Mouse (Mus musculus) neural tube, embryonic 13.5 days (tissue): Measurements from ENCODE around the gene Scrg1. TPM values are rescaled to one million over a fixed set of nuclear protein-coding genes. Genes with fewer than 3 reads are reported as not detected.
A peak's percentile ranks its signal among the peaks of the same experiment; 100 is the strongest.
"Not testable (repeated sequence)": the region's sequence is repeated elsewhere in the genome, so short reads cannot be mapped to it uniquely, and the experiment has no call there.

ENCODE experiments used
- ATAC-seq: fragments of 200-750 bp; cut with Nextera tagmentation; 2 replicates; pipeline ENCODE4 v1.8.0; 2017; ENCODE audit warnings: low read depth, mild to moderate bottlenecking, moderate TSS enrichment, moderate library complexity
- H3K27ac ChIP-seq: fragments of 300-500 bp; sonication (generic); replicated peaks from 2 replicates; pipeline ENCODE4 v1.5.1; 2015; ENCODE audit warnings: moderate library complexity, mild to moderate bottlenecking, inconsistent platforms
- H3K27me3 ChIP-seq: fragments of 300-500 bp; sonication (generic); 2 replicates; pipeline ENCODE4 v1.6.1; 2015; ENCODE audit warnings: mild to moderate bottlenecking, inconsistent platforms
- H3K36me3 ChIP-seq: fragments of 300-500 bp; sonication (generic); 2 replicates; pipeline ENCODE4 v1.6.1; 2015; ENCODE audit warnings: mild to moderate bottlenecking, inconsistent platforms
- H3K4me1 ChIP-seq: fragments of 300-500 bp; sonication (generic); replicated peaks from 2 replicates; pipeline ENCODE4 v1.6.1; 2015; ENCODE audit warnings: inconsistent platforms
- H3K4me2 ChIP-seq: fragments of 300-500 bp; sonication (generic); 2 replicates; pipeline ENCODE4 v1.6.1; 2015; ENCODE audit warnings: inconsistent platforms, mild to moderate bottlenecking, moderate library complexity
- H3K4me3 ChIP-seq: fragments of 300-500 bp; sonication (generic); 2 replicates; pipeline ENCODE4 v1.5.1; 2015; ENCODE audit warnings: mild to moderate bottlenecking, inconsistent platforms
- H3K9ac ChIP-seq: fragments of 300-500 bp; sonication (generic); 2 replicates; pipeline ENCODE4 v1.6.1; 2015; ENCODE audit warnings: moderate library complexity, mild to moderate bottlenecking, inconsistent platforms
- H3K9me3 ChIP-seq: fragments of 300-500 bp; sonication (generic); 2 replicates; pipeline ENCODE4 v1.6.1; 2016; ENCODE audit warnings: inconsistent platforms
- WGBS: fragments of 180-500 bp; shearing (Covaris S2); methylation state at CpG from one replicate; pipeline ENCODE4 v1.1.7; 2015; 5-methylcytosine and 5-hydroxymethylcytosine counted together
- polyA plus RNA-seq: library from polyadenylated mRNA; unstranded; fragments of >200 nt; fragmentation: Nextera tagmentation; extraction: Ambion mirVana; gene quantifications from 2 replicates; pipeline ENCODE4 v1.2.1, GENCODE M21; 2015

Scrg1 gene
- polyA plus RNA-seq, 1 experiment from 2014 or later = 2.3 TPM

DNA sequence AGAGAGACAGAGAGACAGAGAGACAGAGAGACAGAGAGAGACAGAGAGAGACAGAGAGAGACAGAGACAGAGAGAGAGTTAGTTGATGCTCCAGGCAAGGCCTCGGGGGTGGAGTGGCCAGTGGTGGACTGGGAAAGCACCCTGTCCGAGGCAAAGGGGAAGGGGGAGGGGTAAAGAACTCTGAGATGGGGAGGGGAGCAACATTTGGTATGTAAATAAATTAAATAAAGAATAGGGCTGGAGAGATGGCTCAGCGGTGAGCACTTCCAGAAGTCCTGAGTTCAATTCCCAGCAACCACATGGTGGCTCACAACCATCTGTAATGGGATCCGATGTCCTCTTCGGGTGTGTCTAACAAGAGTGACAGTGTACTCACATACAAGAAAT, 25.8 kb upstream of the Scrg1 start:
- H3K9me3 ChIP-seq, H3K4me3 ChIP-seq, H3K27me3 ChIP-seq, H3K4me2 ChIP-seq, H3K9ac ChIP-seq, H3K36me3 ChIP-seq, H3K27ac ChIP-seq, H3K4me1 ChIP-seq: not testable (repeated sequence)
- peak; percentile 50; the same call in 1 of the 2 replicates for ATAC-seq
- 70% methylated on average over 5 of the region's 5 CpGs for WGBS

DNA sequence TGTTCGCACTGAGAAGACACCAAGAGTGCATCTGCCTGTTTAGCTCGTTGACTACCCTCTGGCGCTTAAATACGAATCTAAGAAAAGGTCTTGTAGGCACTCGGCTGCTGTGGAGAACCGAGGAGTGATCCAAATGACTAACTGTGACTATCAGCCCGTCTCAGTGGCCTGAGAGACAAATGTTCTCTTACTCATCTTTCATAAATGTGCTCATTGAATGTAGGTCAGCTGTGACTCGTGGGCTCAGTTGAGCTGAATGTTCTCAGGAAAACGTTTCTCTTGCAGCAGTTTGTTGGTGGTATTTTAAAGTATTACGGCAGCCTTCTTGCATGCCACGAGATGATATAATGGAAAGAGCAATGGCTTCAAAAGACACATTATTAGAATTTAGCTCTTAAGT, 24.8 kb upstream of the Scrg1 start:
- Histone ChIP-seq H3K27me3 (0 out of 2 replicates have a peak, but pooled peaks cover 5% of the 10 kb centered on the region), H3K4me3 (no peak overlapping the region), H3K4me1 (peaks cover 8% of the 10 kb centered on the region; the same call in 1 of the 2 replicates), H3K9me3 (no peaks in the 10 kb centered on the region), H3K9ac (no peak overlapping the region), H3K27ac (no peak overlapping the region), H3K36me3 (no peaks in the 10 kb centered on the region), H3K4me2 (no peak overlapping the region)
- 85% methylated on average over 11 of the region's 11 CpGs for WGBS
- no peak for ATAC-seq

DNA sequence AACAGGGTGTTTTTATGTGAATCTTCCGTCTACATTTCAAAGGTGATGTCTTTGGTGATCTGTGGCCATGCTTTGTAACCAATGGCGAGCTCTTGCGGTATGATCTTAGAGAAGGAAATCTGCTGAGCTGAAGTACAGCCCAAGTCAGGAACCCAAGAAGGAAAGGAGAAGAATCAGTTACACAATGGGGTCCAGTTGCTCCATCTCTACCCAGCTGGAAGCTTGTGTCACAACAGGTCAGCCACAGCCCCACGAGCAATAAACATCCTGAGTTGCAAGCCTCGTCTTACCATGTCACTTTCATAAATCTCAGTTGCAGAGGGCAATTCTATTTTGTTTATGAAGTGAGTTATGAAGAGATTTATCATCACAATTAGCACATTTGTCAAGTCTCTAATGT, 22.9 kb upstream of the Scrg1 start:
- 80% methylated on average over 5 of the region's 5 CpGs for WGBS
- no peak for ATAC-seq

DNA sequence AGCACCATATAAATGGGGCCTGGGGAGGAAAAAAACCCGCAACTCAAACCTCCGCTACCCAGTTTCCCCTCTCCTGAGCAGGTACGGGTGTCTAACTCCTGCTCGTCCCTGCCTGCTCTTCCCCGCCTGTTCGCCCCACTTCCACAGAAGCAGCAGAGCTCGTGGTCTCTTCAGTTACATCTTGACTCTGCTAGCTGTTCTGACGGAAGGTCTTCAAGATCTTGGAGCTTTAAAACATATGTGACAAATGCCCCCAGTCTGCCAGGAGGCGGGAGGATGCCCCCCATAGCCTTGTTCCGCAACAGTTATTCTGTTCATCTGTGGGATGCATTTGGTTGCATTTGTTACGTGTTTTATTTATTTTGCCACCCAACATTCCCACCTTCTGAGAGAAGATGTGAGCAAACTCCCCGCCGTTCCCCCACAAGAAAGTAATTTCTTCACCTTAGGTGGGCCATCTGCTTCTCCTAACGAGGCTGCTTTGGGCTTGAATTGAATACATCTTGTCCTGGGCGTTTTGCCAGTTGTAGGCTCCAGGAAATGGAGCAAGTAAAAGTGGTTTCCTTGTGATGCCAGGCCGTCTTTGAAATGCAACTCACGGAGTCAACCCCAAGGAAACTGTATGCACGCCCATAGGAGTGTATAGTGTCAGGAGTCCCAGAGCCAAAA, 19.8 kb upstream of the Scrg1 start:
- peak; percentile 61 for ATAC-seq
- Histone ChIP-seq H3K4me2 (0 out of 2 replicates have a peak overlapping the region, but pooled peaks have one; percentile 5), H3K27ac (peak overlapping the region; percentile 23; the same call in 1 of the 2 replicates), H3K4me1 (peaks cover 11% of the 10 kb centered on the region; the same call in 1 of the 2 replicates), H3K27me3 (no peaks in the 10 kb centered on the region), H3K36me3 (no peaks in the 10 kb centered on the region), H3K9me3 (no peaks in the 10 kb centered on the region), H3K4me3 (no peak overlapping the region), H3K9ac (no peak overlapping the region)
- WGBS = 53% methylated on average over 18 of the region's 18 CpGs

More for the DNA sequence above, 22.9 kb upstream of the Scrg1 start:
- Histone ChIP-seq H3K4me3 (no peak overlapping the region), H3K27me3 (0 out of 2 replicates have a peak, but pooled peaks cover 1% of the 10 kb centered on the region), H3K27ac (no peak overlapping the region), H3K36me3 (no peaks in the 10 kb centered on the region), H3K9ac (no peak overlapping the region), H3K4me1 (peaks cover 14% of the 10 kb centered on the region; the same call in 1 of the 2 replicates), H3K4me2 (no peak overlapping the region), H3K9me3 (no peaks in the 10 kb centered on the region)

DNA sequence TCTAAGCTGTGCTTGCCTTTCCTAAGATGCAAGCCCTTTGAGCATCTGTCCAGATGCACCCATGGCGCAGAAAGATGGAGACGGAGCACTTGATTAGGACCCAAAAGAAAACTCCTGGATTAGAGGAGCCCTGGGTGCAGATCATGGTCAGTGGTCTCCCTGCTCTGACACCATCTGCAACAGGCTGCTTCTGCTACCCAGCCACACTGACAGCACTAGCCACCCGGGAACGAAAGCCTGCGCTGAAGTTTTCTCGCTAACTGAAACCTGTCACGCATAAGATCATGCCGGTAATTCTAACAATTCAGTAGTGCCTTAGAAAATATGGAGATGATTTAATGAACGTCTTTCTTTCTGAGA, 19.3 kb upstream of the Scrg1 start:
- Histone ChIP-seq H3K27ac (0 out of 2 replicates have a peak overlapping the region, but pooled peaks have one; percentile 23), H3K36me3 (no peaks in the 10 kb centered on the region), H3K4me1 (peaks cover 11% of the 10 kb centered on the region; the same call in 1 of the 2 replicates), H3K9ac (no peak overlapping the region), H3K9me3 (no peaks in the 10 kb centered on the region), H3K27me3 (no peaks in the 10 kb centered on the region), H3K4me3 (no peak overlapping the region), H3K4me2 (no peak overlapping the region)
- 84% methylated on average over 9 of the region's 9 CpGs for WGBS
- peak; percentile 43 for ATAC-seq

DNA sequence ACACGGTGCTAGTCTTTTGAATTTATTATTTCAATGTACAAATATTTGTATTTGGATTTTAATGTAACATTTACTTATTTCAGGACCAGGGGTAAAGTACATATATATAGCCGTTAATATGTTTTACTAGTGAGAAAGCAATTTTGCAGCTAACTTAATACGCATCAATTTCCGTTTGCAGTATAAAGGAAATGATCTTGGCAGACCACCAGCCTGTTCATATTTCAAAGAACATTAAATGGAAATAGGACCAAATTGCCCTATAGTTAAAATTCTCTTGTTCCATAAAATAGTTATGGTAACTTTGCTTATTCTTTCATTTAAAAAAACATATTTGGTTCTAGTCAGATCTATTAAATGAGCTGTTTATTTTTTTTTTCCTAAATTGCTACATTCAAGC, 14.6 kb upstream of the Scrg1 start:
- no peak for ATAC-seq
- Histone ChIP-seq H3K4me2 (no peak overlapping the region), H3K27me3 (no peaks in the 10 kb centered on the region), H3K4me3 (no peak overlapping the region), H3K9ac (no peak overlapping the region), H3K27ac (no peak overlapping the region), H3K36me3 (no peaks in the 10 kb centered on the region), H3K9me3 (no peaks in the 10 kb centered on the region), H3K4me1 (peaks cover 4% of the 10 kb centered on the region; the same call in 1 of the 2 replicates)
- WGBS = 87% methylated on average over 4 of the region's 4 CpGs

DNA sequence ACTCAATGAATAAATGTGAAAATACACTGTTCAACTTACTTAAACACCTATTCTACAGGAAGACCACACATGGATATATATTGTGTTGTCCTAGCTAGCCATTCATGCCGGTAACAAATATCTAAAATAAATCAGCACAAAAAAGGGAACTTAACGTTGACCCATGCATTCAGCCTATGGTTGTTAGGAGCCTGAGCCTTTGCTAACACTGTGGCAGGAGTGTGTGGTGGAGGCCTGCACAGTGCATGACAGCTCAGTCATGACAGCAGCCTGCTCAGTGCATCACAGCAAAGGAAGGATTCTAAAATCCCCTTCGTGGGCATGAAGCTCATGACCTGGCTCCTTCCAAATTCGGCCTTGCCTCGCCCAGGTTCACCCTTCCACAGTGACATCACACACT, 14.2 kb upstream of the Scrg1 start:
- no peak for ATAC-seq
- H3K9ac ChIP-seq = no peak overlapping the region
- no peak overlapping the region for H3K27ac ChIP-seq
- H3K9me3 ChIP-seq = no peaks in the 10 kb centered on the region
- no peak overlapping the region for H3K4me2 ChIP-seq
- no peak overlapping the region for H3K4me3 ChIP-seq
- H3K4me1 ChIP-seq = no peaks in the 10 kb centered on the region
- WGBS = 79% methylated on average over 5 of the region's 5 CpGs
- no peaks in the 10 kb centered on the region for H3K36me3 ChIP-seq
- no peaks in the 10 kb centered on the region for H3K27me3 ChIP-seq

DNA sequence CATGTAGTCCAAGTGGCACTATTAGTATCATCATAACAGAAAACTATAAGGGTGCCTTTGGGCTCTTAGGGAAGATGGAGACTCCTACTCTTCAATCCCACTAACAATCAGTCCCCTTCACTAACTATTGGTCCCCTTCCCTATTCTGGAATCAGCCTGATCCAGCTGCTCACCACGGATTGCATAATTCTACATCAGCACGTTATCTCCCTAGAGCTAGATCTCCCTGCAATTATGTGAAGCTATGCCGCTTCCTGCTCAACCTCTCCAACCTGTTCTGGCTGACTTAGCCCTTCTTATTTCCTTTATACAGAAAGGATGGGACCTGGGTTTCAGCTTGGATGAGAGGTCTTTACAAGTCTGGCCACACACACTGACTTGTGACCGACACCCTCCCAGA, 12.4 kb upstream of the Scrg1 start:
- no peak overlapping the region for H3K4me3 ChIP-seq
- H3K9ac ChIP-seq = no peak overlapping the region
- H3K27ac ChIP-seq = no peak overlapping the region
- H3K4me2 ChIP-seq = no peak overlapping the region
- no peaks in the 10 kb centered on the region for H3K9me3 ChIP-seq
- H3K27me3 ChIP-seq = no peaks in the 10 kb centered on the region
- no peaks in the 10 kb centered on the region for H3K36me3 ChIP-seq
- ATAC-seq = no peak
- WGBS = 81% methylated on average over 4 of the region's 4 CpGs
- H3K4me1 ChIP-seq = no peaks in the 10 kb centered on the region

DNA sequence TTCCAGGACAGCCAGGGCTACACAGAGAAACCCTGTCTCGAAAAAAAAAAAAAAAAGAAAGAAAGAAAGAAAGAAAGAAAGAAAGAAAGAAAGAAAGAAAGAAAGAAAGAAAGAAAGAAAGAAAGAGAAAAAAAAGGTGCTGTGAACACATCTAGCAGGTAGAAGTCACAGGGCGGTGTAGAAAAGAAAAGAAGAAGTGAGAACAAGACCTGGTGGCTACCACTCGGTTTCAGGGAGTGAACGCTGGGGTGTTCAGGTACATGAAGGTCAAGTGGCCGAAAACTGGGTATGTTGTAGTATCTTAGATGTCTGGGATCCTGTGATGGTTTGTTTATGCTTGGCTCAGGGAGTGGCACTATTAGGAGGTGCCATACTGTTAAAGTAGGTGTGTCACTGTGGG, 9.8 kb upstream of the Scrg1 start:
- not testable (repeated sequence) for H3K9me3 ChIP-seq, ATAC-seq, H3K27ac ChIP-seq, H3K4me2 ChIP-seq, H3K9ac ChIP-seq, H3K4me1 ChIP-seq, H3K4me3 ChIP-seq, H3K36me3 ChIP-seq, H3K27me3 ChIP-seq
- 89% methylated on average over 5 of the region's 5 CpGs for WGBS

DNA sequence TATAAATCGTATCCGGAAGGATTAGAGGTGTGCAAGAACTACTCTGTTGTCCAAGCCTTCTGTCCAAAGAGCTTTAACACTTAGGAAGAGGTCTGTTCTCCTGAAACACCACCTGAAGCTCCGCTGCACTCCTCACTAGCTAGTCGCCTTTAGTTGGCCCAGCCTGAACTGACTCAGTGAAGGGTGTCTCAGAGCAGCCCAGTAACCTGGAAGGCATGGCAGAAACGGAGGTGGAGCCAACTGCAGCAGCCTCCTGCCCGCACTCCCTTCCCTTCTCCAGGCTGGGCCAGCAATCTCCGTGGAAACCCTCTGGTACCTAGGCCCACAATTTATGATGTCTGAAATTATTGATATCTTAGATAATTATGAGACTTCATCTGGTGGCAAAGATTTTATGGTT, 5.0 kb upstream of the Scrg1 start:
- Histone ChIP-seq H3K4me1 (no peaks in the 10 kb centered on the region), H3K27me3 (no peaks in the 10 kb centered on the region), H3K9ac (no peak overlapping the region), H3K4me2 (no peak overlapping the region), H3K4me3 (no peak overlapping the region), H3K36me3 (no peaks in the 10 kb centered on the region), H3K27ac (no peak overlapping the region), H3K9me3 (no peaks in the 10 kb centered on the region)
- ATAC-seq = no peak
- 80% methylated on average over 7 of the region's 7 CpGs for WGBS

DNA sequence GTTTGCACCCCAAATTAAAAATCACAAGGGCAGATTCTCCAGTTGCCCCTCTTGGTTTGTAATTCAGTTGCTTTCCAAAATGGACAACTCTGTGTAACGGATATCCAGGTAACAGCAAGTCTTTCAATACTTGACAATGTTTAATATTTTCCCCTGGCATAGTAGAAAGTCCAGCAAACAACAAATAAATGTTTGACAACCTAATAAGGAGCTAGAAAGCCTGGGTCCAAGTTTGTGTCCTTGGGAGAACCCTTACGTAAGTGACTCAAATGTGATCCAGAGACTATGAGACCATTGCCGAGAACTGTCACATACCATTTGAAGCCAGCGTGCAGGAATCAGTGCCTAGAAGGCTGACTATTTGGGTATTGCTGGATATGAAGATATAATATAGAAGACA, 3.8 kb upstream of the Scrg1 start:
- Histone ChIP-seq H3K9me3 (no peaks in the 10 kb centered on the region), H3K36me3 (no peaks in the 10 kb centered on the region), H3K27ac (no peak overlapping the region), H3K4me3 (no peak overlapping the region), H3K4me1 (no peaks in the 10 kb centered on the region), H3K27me3 (no peaks in the 10 kb centered on the region), H3K9ac (no peak overlapping the region), H3K4me2 (no peak overlapping the region)
- WGBS = 96% methylated on average over 4 of the region's 4 CpGs
- no peak for ATAC-seq

DNA sequence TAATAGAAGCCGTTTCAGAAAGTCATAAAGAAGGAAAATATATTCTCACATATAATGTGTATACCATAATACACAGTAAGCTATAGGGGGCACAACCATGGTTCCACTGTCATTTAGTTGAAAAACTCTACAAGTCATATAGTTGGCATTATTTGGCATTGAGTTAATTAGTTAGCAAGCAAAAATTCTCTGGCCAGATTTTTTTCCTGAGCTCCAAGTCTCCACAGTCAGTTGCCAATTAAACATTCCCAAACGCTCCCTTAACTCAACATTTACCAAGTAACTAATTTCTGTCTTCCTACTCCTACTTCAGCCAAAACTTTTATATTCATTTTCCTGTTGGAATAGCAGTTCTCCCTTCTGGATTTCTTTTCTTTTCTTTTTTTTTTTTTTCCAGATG, 2.4 kb upstream of the Scrg1 start:
- no peaks in the 10 kb centered on the region for H3K9me3 ChIP-seq
- WGBS = 91% methylated on average over 2 of the region's 2 CpGs
- H3K4me1 ChIP-seq = no peaks in the 10 kb centered on the region
- no peaks in the 10 kb centered on the region for H3K27me3 ChIP-seq
- H3K4me2 ChIP-seq = no peak overlapping the region
- H3K36me3 ChIP-seq = no peaks in the 10 kb centered on the region
- no peak overlapping the region for H3K4me3 ChIP-seq
- no peak for ATAC-seq
- H3K9ac ChIP-seq = no peak overlapping the region
- no peak overlapping the region for H3K27ac ChIP-seq

DNA sequence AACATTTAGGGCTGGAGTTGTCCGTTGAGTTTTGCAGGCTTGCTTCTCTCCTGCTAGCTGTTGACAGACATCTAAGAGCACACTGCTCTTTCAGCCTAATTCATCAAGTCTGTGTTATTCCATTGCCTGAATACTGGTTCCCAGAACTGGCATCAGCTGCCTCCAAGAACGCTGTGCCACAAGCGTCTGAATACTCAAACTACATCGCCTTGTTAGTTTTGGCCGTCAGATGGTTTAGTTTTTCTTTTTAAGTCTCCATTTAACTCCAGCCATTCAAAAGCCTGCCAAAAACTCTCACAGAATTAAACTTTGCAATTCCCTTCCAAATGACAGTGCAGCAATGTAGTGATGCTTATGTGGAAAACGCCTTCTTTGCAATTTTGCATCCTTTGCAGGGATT, 1.4 kb downstream of the Scrg1 start:
- no peak overlapping the region for H3K9ac ChIP-seq
- whole genome bisulfite sequencing = 89% methylated on average over 6 of the region's 6 CpGs
- H3K27me3 ChIP-seq = no peaks in the 10 kb centered on the region
- ATAC-seq = no peak
- H3K36me3 ChIP-seq = no peaks in the 10 kb centered on the region
- no peak overlapping the region for H3K4me2 ChIP-seq
- H3K27ac ChIP-seq = no peak overlapping the region
- no peaks in the 10 kb centered on the region for H3K9me3 ChIP-seq
- H3K4me1 ChIP-seq = no peaks in the 10 kb centered on the region
- H3K4me3 ChIP-seq = no peak overlapping the region
